Mouse (Mus musculus) lung, embryonic 16.5 days (tissue): ENCODE results near the gene D630003M21Rik. TPM values are rescaled to one million over a fixed set of nuclear protein-coding genes. Genes with fewer than 3 reads are reported as not detected.

Experiments
- ATAC-seq: fragments of 200-750 bp; cut with Nextera tagmentation; 2 replicates; pipeline ENCODE4 v1.8.0; 2017; ENCODE audit warnings: low read depth, mild to moderate bottlenecking, moderate library complexity
- H3K27ac ChIP-seq: fragments of 300-500 bp; sonication (generic); 2 replicates; pipeline ENCODE4 v1.5.1; 2014; ENCODE audit warnings: mild to moderate bottlenecking, control low read depth, low read length
- H3K27me3 ChIP-seq: fragments of 300-500 bp; sonication (generic); 2 replicates; pipeline ENCODE4 v1.6.1; 2014; ENCODE audit warnings: low read depth, low read length, mixed read lengths; ENCODE audit not compliant: control insufficient read depth, insufficient read depth
- H3K36me3 ChIP-seq: fragments of 300-500 bp; sonication (generic); 2 replicates; pipeline ENCODE4 v1.6.1; 2014; ENCODE audit warnings: low read length; ENCODE audit not compliant: control insufficient read depth, insufficient read depth
- H3K4me1 ChIP-seq: fragments of 300-500 bp; sonication (generic); replicated peaks from 2 replicates; pipeline ENCODE4 v1.6.1; 2014; ENCODE audit warnings: low read length, mixed read lengths; ENCODE audit not compliant: control insufficient read depth, insufficient read depth
- H3K4me2 ChIP-seq: fragments of 300-500 bp; sonication (generic); 2 replicates; pipeline ENCODE4 v1.6.1; 2014; ENCODE audit warnings: low read depth, low read length, control low read depth
- H3K4me3 ChIP-seq: fragments of 300-500 bp; sonication (generic); 2 replicates; pipeline ENCODE4 v1.5.1; 2014; ENCODE audit warnings: mild to moderate bottlenecking, low read length, control low read depth
- H3K9ac ChIP-seq: fragments of 300-500 bp; sonication (generic); 2 replicates; pipeline ENCODE4 v1.6.1; 2014; ENCODE audit warnings: low read length, control low read depth
- H3K9me3 ChIP-seq: fragments of 300-500 bp; sonication (generic); 2 replicates; pipeline ENCODE4 v1.6.1; 2016; ENCODE audit warnings: low read length; ENCODE audit not compliant: control insufficient read depth
- WGBS: fragments of 180-500 bp; shearing (Covaris S2); extraction: QIAGEN DNeasy Blood & Tissue Kit; methylation state at CpG from one replicate; pipeline ENCODE4 v1.1.7; 2014; 5-methylcytosine and 5-hydroxymethylcytosine counted together
- polyA plus RNA-seq: library from polyadenylated mRNA; unstranded; fragments of >200 nt; fragmentation: Nextera tagmentation; extraction: Ambion mirVana; gene quantifications from 2 replicates; pipeline ENCODE4 v1.2.1, GENCODE M21; 2015

The D630003M21Rik gene
- polyA plus RNA-seq, 1 experiment from 2014 or later, result 4.0 TPM

GRCm38 (mm10) chr2:158210503-158210902, 18.5 kb downstream of the D630003M21Rik start:
- Histone ChIP-seq H3K27ac (no peak overlapping the region), H3K4me2 (no peak overlapping the region), H3K36me3 (no peaks in the 10 kb centered on the region), H3K27me3 (no peaks in the 10 kb centered on the region), H3K4me3 (no peak overlapping the region), H3K4me1 (peaks cover 8% of the 10 kb centered on the region), H3K9me3 (no peaks in the 10 kb centered on the region), H3K9ac (no peak overlapping the region)
- ATAC-seq, result no peak
- WGBS, result 41% methylated on average over 4 of the region's 4 CpGs

GRCm38 (mm10) chr2:158209776-158210175, 19.2 kb downstream of the D630003M21Rik start:
- no peak overlapping the region for H3K9ac ChIP-seq
- no peak overlapping the region for H3K4me2 ChIP-seq
- no peak overlapping the region for H3K27ac ChIP-seq
- no peaks in the 10 kb centered on the region for H3K9me3 ChIP-seq
- no peaks in the 10 kb centered on the region for H3K27me3 ChIP-seq
- ATAC-seq, result no peak
- H3K4me1 ChIP-seq, result peaks cover 4% of the 10 kb centered on the region; the same call in 1 of the 2 replicates
- WGBS, result 53% methylated on average over 9 of the region's 9 CpGs
- H3K36me3 ChIP-seq, result no peaks in the 10 kb centered on the region
- no peak overlapping the region for H3K4me3 ChIP-seq

GRCm38 (mm10) chr2:158207848-158208247, 21.2 kb downstream of the D630003M21Rik start:
- peak; percentile 31; the same call in 1 of the 2 replicates for ATAC-seq
- no peaks in the 10 kb centered on the region for H3K9me3 ChIP-seq
- H3K4me1 ChIP-seq, result peaks cover 4% of the 10 kb centered on the region; the same call in 1 of the 2 replicates
- H3K4me2 ChIP-seq, result no peak overlapping the region
- H3K4me3 ChIP-seq, result no peak overlapping the region
- H3K9ac ChIP-seq, result no peak overlapping the region
- H3K27me3 ChIP-seq, result no peaks in the 10 kb centered on the region
- no peaks in the 10 kb centered on the region for H3K36me3 ChIP-seq
- WGBS, result 7% methylated on average over 12 of the region's 12 CpGs
- H3K27ac ChIP-seq, result no peak overlapping the region

GRCm38 (mm10) chr2:158204114-158204513, 24.9 kb downstream of the D630003M21Rik start:
- H3K9me3 ChIP-seq, result no peaks in the 10 kb centered on the region
- ATAC-seq, result peak; percentile 32; the same call in 1 of the 2 replicates
- no peak overlapping the region for H3K4me3 ChIP-seq
- 5% methylated on average over 7 of the region's 7 CpGs for WGBS
- H3K9ac ChIP-seq, result no peak overlapping the region
- H3K4me2 ChIP-seq, result no peak overlapping the region
- H3K27me3 ChIP-seq, result no peaks in the 10 kb centered on the region
- H3K27ac ChIP-seq, result no peak overlapping the region
- no peaks in the 10 kb centered on the region for H3K36me3 ChIP-seq
- H3K4me1 ChIP-seq, result peaks cover 4% of the 10 kb centered on the region; the same call in 1 of the 2 replicates

- WGBS, result 76% methylated on average over 4 of the region's 4 CpGs
- Histone ChIP-seq H3K9me3 (no peaks in the 10 kb centered on the region), H3K4me1 (peaks cover 4% of the 10 kb centered on the region; the same call in 1 of the 2 replicates), H3K9ac (no peak overlapping the region), H3K36me3 (no peaks in the 10 kb centered on the region), H3K27me3 (no peaks in the 10 kb centered on the region), H3K4me2 (no peak overlapping the region), H3K4me3 (no peak overlapping the region), H3K27ac (no peak overlapping the region)
- no peak for ATAC-seq
Measured at GRCm38 (mm10) chr2:158203686-158204085, 25.3 kb downstream of the D630003M21Rik start.

GRCm38 (mm10) chr2:158199281-158199680, 29.7 kb downstream of the D630003M21Rik start:
- H3K27me3 ChIP-seq, result no peaks in the 10 kb centered on the region
- no peak overlapping the region for H3K27ac ChIP-seq
- H3K9ac ChIP-seq, result no peak overlapping the region
- H3K9me3 ChIP-seq, result no peaks in the 10 kb centered on the region
- no peak overlapping the region for H3K4me2 ChIP-seq
- ATAC-seq, result no peak
- WGBS, result 50% methylated on average over 3 of the region's 3 CpGs
- H3K36me3 ChIP-seq, result no peaks in the 10 kb centered on the region
- H3K4me3 ChIP-seq, result no peak overlapping the region
- H3K4me1 ChIP-seq, result peaks cover 8% of the 10 kb centered on the region

- H3K9me3 ChIP-seq, result no peaks in the 10 kb centered on the region
- no peaks in the 10 kb centered on the region for H3K36me3 ChIP-seq
- 86% methylated on average over 6 of the region's 6 CpGs for WGBS
- no peak overlapping the region for H3K4me3 ChIP-seq
- ATAC-seq, result no peak
- H3K27ac ChIP-seq, result no peak overlapping the region
- H3K9ac ChIP-seq, result no peak overlapping the region
- H3K4me2 ChIP-seq, result no peak overlapping the region
- H3K27me3 ChIP-seq, result no peaks in the 10 kb centered on the region
- H3K4me1 ChIP-seq, result peaks cover 8% of the 10 kb centered on the region
Measured at GRCm38 (mm10) chr2:158198861-158199260, 30.2 kb downstream of the D630003M21Rik start.

- Histone ChIP-seq H3K4me3 (no peak overlapping the region), H3K4me1 (peaks cover 8% of the 10 kb centered on the region), H3K4me2 (no peak overlapping the region), H3K36me3 (no peaks in the 10 kb centered on the region), H3K9ac (no peak overlapping the region), H3K27me3 (no peaks in the 10 kb centered on the region), H3K27ac (no peak overlapping the region), H3K9me3 (no peaks in the 10 kb centered on the region)
- no peak for ATAC-seq
- 67% methylated on average over 5 of the region's 5 CpGs for WGBS
Measured at GRCm38 (mm10) chr2:158197971-158198370, 31.1 kb downstream of the D630003M21Rik start.

GRCm38 (mm10) chr2:158194945-158195640, 33.9 kb downstream of the D630003M21Rik start:
- peak; percentile 63 for ATAC-seq
- no peaks in the 10 kb centered on the region for H3K36me3 ChIP-seq
- 23% methylated on average over 10 of the region's 10 CpGs for WGBS
- H3K9me3 ChIP-seq, result no peaks in the 10 kb centered on the region
- H3K4me1 ChIP-seq, result peaks cover 22% of the 10 kb centered on the region
- H3K9ac ChIP-seq, result no peak overlapping the region; the same call in 1 of the 2 replicates
- H3K4me3 ChIP-seq, result no peak overlapping the region
- no peaks in the 10 kb centered on the region for H3K27me3 ChIP-seq
- H3K27ac ChIP-seq, result peak overlapping the region; percentile 74
- H3K4me2 ChIP-seq, result no peak overlapping the region
